Mouse (Mus musculus) small intestine, adult 2 months (tissue): ENCODE measurements around the gene Akr1b10. TPM values are rescaled to one million over a fixed set of nuclear protein-coding genes. Genes with fewer than 3 reads are reported as not detected.
"Not testable (repeated sequence)": the region's sequence is repeated elsewhere in the genome, so short reads cannot be mapped to it uniquely, and the experiment has no call there.

Experiments used
- H3K27ac ChIP-seq: fragments of 200-500 bp; 2 replicates; pipeline ENCODE4 v1.5.1; 2012; ENCODE audit warnings: low read depth, low read length, control low read depth, inconsistent platforms; ENCODE audit not compliant: insufficient read depth
- H3K27me3 ChIP-seq: fragments of 200-500 bp; 2 replicates; pipeline ENCODE4 v1.6.1; 2012; ENCODE audit warnings: mild to moderate bottlenecking, moderate library complexity, low read length, inconsistent platforms; ENCODE audit not compliant: control insufficient read depth, insufficient read depth
- H3K36me3 ChIP-seq: fragments of 200-500 bp; 2 replicates; pipeline ENCODE4 v1.6.1; 2012; ENCODE audit warnings: mild to moderate bottlenecking, low read length, control low read depth, inconsistent platforms; ENCODE audit not compliant: control insufficient read depth, insufficient read depth
- H3K4me1 ChIP-seq: fragments of 200-500 bp; 2 replicates; pipeline ENCODE4 v1.6.1; 2012; ENCODE audit warnings: low read length, inconsistent platforms, mixed read lengths; ENCODE audit not compliant: control insufficient read depth, insufficient read depth, insufficient read length
- H3K4me3 ChIP-seq: fragments of 200-500 bp; 2 replicates; pipeline ENCODE4 v1.5.1; 2012; ENCODE audit warnings: low read depth, mild to moderate bottlenecking, control low read depth, inconsistent platforms, low read length, moderate library complexity
- CTCF ChIP-seq: fragments of 200-500 bp; IDR thresholded peaks from 2 replicates; pipeline ENCODE4 v1.5.1; 2012; ENCODE audit warnings: low read depth, mild to moderate bottlenecking, control low read depth, inconsistent platforms, low read length, moderate library complexity, mixed read lengths; ENCODE audit not compliant: insufficient replicate concordance, insufficient read length; ENCODE audit errors: extremely low read depth
- POLR2A ChIP-seq: fragments of 200-500 bp; IDR thresholded peaks from 2 replicates; pipeline ENCODE4 v1.6.1; 2012; ENCODE audit warnings: low read depth, mild to moderate bottlenecking, control low read depth, inconsistent platforms, low read length, moderate library complexity
- WGBS: fragments of 180-500 bp; shearing (Covaris S2); methylation state at CpG from one replicate; pipeline ENCODE4 v1.1.7; 2018; 5-methylcytosine and 5-hydroxymethylcytosine counted together
- polyA plus RNA-seq: library from polyadenylated mRNA; depleted of rRNA; stranded (reverse); fragments of >200 nt; gene quantifications from 2 replicates; pipeline ENCODE4 v1.2.3, GENCODE M21; 2012

Akr1b10 gene
- polyA plus RNA-seq, 1 experiment, result 5.8 TPM

DNA sequence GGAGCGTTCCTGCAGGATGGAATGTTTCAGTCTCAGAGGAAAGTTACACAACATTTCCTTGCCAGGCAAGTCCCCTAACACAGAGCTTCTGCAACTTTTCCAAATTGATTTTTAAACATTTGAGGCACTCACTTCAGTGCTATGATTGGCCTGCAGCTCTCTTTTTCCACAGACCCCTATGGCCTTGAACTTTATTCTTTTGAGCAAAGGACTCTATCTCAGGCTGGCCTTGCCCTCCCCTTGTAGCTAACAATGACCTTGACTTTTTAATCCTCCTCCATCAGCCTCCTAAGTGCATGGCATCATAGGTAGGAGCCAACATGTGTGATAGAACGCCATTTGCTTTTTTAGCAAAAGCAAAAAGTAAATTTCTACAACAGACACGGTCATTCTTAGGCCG is 22.7 kb downstream of the Akr1b10 start:
- Histone ChIP-seq H3K36me3 (no peaks in the 10 kb centered on the region), H3K4me1 (peaks cover 2% of the 10 kb centered on the region; the same call in 1 of the 2 replicates), H3K27ac (no peak overlapping the region), H3K4me3 (no peak overlapping the region), H3K27me3 (no peaks in the 10 kb centered on the region)
- 90% methylated on average over 4 of the region's 4 CpGs for WGBS
- TF ChIP-seq CTCF, result no peak
- TF ChIP-seq POLR2A, result no peak

- H3K27me3 ChIP-seq, result no peaks in the 10 kb centered on the region
- H3K36me3 ChIP-seq, result no peaks in the 10 kb centered on the region
- no peak overlapping the region for H3K27ac ChIP-seq
- no peak for TF ChIP-seq POLR2A
- TF ChIP-seq CTCF, result no peak
- WGBS, result 87% methylated on average over 10 of the region's 10 CpGs
- no peak overlapping the region for H3K4me3 ChIP-seq
- peaks cover 2% of the 10 kb centered on the region for H3K4me1 ChIP-seq
Observed at GRCm38 (mm10) chr6:34407403-34407802, 23.4 kb downstream of the Akr1b10 start.

DNA sequence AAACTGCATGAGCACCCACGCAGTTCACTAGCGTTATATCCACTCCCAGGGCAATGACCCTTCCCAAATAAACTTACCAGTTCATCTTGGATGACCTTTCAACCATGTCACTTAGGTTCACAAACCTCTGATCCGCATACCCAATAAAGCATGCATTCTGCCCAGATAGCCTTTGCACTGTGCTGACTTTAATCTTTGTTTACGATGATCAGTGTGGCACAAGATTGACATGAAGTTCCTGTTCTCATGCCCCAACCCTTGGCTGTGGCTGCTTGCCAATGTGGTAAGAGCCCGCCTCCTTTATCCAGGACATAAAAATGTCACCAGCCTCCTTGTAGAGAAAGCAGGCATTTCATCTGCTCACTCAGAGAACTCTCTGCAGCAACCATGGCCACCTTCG is 28.0 kb downstream of the Akr1b10 start, which contains the start of gene Akr1b7:
Gene Akr1b7, plus strand, starts transcription at position 312 of the 400 bp plus-strand sequence.
- WGBS, result 21% methylated on average over 6 of the region's 6 CpGs
- H3K27me3 ChIP-seq, result no peaks in the 10 kb centered on the region
- TF ChIP-seq POLR2A (no peak), CTCF (no peak)

DNA sequence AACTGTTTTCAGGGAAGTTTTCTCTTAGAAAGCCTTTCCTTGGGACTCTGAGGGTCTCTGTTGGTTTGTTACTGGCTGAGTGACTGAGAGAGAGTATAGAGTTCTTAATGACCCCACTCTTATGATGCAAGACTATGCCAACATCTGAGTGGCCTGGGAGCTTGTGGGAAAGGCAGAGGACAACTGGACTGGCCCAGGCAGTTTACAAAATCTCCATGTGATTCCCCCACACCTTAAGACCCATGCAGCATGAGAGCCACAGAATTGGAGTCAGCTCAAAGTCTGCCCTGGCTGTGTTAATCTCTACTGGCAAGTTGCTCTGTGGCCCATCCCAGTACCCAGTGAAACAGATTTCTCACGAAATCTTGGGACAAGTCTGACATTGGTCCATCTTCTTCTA is 28.7 kb downstream of the Akr1b10 start:
- H3K27me3 ChIP-seq, result no peaks in the 10 kb centered on the region
- peak overlapping the region; percentile 48 for H3K4me3 ChIP-seq
- peak overlapping the region; percentile 94 for H3K27ac ChIP-seq
- peaks cover 3% of the 10 kb centered on the region; the same call in 1 of the 2 replicates for H3K36me3 ChIP-seq
- TF ChIP-seq POLR2A (no peak), CTCF (no peak)
- H3K4me1 ChIP-seq, result peaks cover 9% of the 10 kb centered on the region
- WGBS, result 33% methylated on average over 1 of the region's 1 CpGs

More for the DNA sequence above, 28.0 kb downstream of the Akr1b10 start, which contains the start of gene Akr1b7:
- Histone ChIP-seq H3K4me1 (peaks cover 9% of the 10 kb centered on the region), H3K4me3 (peak within 1 kb of the TSS; percentile 58), H3K27ac (peak within 1 kb of the TSS; percentile 94), H3K36me3 (peaks cover 3% of the 10 kb centered on the region; the same call in 1 of the 2 replicates)

DNA sequence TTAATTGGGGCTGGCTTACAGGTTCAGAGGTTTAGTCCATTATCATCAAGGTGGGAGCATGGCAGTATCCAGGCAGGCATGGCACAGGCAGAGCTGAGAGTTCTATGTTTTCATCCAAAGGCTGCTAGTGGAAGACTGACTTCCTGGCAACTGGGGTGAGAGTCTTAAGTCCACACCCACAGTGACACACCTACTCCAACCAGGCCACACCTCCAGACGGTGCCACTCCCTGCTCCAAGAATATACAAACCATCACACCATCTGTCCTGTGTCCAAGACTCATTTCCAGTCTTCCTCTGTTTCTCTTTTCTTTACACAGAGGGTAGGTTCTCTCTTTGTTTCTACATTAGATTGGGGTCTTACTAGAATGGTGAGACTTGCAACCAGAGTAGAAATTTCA is 29.4 kb downstream of the Akr1b10 start:
- H3K36me3 ChIP-seq, H3K27me3 ChIP-seq, H3K4me1 ChIP-seq, H3K4me3 ChIP-seq: not testable (repeated sequence)
- peak overlapping the region; percentile 94 for H3K27ac ChIP-seq
- 6% methylated on average over 1 of the region's 1 CpGs for WGBS

GRCm38 (mm10) chr6:34416521-34416920 is 32.5 kb downstream of the Akr1b10 start:
- Histone ChIP-seq H3K27me3 (no peaks in the 10 kb centered on the region), H3K27ac (no peak overlapping the region), H3K36me3 (peaks cover 5% of the 10 kb centered on the region), H3K4me1 (peaks cover 9% of the 10 kb centered on the region), H3K4me3 (no peak overlapping the region)
- WGBS, result 97% methylated on average over 2 of the region's 2 CpGs
- TF ChIP-seq POLR2A (no peak), CTCF (no peak)

- Histone ChIP-seq H3K27ac (no peak overlapping the region), H3K4me3 (no peak overlapping the region), H3K36me3 (peaks cover 5% of the 10 kb centered on the region), H3K27me3 (no peaks in the 10 kb centered on the region), H3K4me1 (no peaks in the 10 kb centered on the region; the same call in 1 of the 2 replicates)
- TF ChIP-seq CTCF (no peak), POLR2A (no peak)
Observed at GRCm38 (mm10) chr6:34419071-34419470, 35.1 kb downstream of the Akr1b10 start.

DNA sequence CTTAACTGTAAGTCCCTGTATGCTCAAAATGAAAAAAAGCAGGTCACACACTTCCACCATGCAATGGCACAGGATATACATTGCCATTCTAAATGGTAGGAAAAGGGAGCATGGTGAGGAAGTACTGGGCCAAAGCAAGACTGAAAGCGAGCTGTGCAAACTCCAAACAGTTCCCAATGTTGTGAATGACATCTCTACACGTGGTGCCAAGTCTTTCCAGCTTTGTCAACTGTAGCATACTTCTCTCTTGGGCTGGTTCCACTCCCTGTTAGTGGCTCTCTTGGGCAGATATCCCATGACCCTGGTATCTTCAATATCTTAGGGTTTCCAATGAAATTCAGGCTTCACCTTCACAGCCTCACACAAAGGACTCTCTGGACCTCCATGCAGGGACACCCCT is 55.0 kb downstream of the Akr1b10 start:
- 75% methylated on average over 2 of the region's 2 CpGs for WGBS
- Histone ChIP-seq H3K36me3 (no peaks in the 10 kb centered on the region), H3K4me1 (no peaks in the 10 kb centered on the region), H3K4me3 (no peak overlapping the region), H3K27me3 (no peaks in the 10 kb centered on the region), H3K27ac (no peak overlapping the region)
- no peak for TF ChIP-seq POLR2A
- no peak for TF ChIP-seq CTCF
